Mouse (Mus musculus): Measurements from ENCODE around the gene Hoxd4. TPM values are rescaled to one million over a fixed set of nuclear protein-coding genes. Genes with fewer than 3 reads are reported as not detected.

Gene Hoxd4
- polyA plus RNA-seq, 1 experiment from 2014 or later = not detected

DNA sequence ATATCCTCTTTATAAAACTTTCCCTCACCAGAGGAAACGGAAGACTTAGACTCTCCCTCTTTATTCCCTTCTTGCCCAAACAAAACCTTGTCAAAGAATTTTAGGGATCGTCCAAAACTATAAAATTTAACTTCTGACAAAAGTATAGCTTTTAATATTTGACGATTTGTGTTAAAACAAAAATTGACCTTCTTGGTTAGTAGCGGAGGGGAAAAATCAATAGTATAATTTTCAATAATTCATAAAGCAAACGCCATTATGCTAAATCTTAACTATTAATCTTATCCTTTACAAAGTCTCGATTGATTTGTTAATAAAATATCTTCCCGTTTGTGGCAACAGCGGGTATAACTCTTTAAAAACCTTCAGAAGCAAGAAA is 21.4 kb upstream of the Hoxd4 start:
- Histone ChIP-seq H3K4me1 (no peaks in the 10 kb centered on the region), H3K36me3 (no peaks in the 10 kb centered on the region), H3K27me3 (peaks cover 89% of the 10 kb centered on the region), H3K9me3 (no peaks in the 10 kb centered on the region), H3K9ac (replicated peaks) (no peak overlapping the region), H3K4me3 (no peak overlapping the region), H3K27ac (replicated peaks) (no peak overlapping the region), H3K4me2 (replicated peaks) (no peak overlapping the region)
- ATAC-seq (ENCODE audit: low FRiP score, low read depth) = no peak
- 7% methylated on average over 8 of the region's 8 CpGs for WGBS

DNA sequence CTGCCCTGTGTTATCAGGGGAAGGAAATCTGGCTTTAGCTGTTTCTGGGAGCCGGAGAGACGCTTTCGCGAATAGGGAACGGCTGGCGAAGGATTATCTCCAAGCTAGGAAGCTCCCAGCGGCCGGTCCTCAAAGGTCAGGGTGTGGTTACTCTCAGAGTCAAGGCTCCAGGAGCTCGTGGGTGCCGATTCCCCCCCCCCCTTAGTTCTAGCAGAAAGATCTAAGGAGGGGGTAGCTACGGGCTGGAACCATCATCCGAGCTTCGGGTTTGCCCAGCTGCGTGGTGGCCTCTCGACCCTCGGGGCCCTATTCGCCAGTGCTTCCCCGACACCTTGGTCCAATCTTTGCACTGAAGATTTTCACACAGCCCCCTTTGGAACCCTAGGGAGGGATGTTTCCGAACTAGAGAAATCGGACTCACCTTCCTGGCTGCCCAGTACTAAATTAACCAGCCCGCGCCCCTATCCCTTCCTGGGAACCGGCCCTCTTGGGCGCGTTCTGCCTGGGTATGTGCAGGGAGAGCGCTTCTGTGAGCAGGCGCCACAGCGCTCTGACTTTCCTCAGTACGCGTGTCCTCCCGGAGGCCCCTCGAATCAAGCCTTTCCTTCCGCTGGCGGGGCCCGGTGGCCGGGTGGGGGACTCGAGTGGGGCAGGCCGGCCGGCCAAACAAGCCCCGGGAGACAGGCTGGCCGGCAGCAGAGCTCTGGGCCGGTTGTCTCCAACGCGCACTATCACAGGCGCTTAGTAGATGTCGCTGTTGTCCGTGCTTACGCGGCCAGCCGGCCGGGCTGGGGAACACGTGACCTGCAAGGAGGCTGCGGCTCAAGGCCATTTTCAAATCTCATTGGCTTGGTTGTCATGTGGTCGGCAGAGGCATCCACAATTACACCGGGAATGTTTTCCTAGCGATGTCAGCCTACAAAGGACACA is 20.4 kb upstream of the Hoxd4 start, which contains the start of gene Hoxd10:
Gene Hoxd10, plus strand, starts transcription at position 903 of the 930 bp plus-strand sequence.
- 0 out of 2 replicates have a peak within 1 kb of the TSS, but pooled peaks have one; percentile 6 for H3K4me2 ChIP-seq (replicated peaks)
- no peaks in the 10 kb centered on the region for H3K9me3 ChIP-seq
- ATAC-seq (ENCODE audit: low FRiP score, low read depth) = peak; percentile 69; the same call in 1 of the 2 replicates
- no peak within 1 kb of the TSS for H3K9ac ChIP-seq (replicated peaks)
- 1% methylated on average over 56 of the region's 56 CpGs for WGBS
- H3K27me3 ChIP-seq = peaks cover 93% of the 10 kb centered on the region
- no peak within 1 kb of the TSS for H3K4me3 ChIP-seq
- H3K4me1 ChIP-seq = no peaks in the 10 kb centered on the region
- H3K27ac ChIP-seq (replicated peaks) = no peak within 1 kb of the TSS
- no peaks in the 10 kb centered on the region for H3K36me3 ChIP-seq

DNA sequence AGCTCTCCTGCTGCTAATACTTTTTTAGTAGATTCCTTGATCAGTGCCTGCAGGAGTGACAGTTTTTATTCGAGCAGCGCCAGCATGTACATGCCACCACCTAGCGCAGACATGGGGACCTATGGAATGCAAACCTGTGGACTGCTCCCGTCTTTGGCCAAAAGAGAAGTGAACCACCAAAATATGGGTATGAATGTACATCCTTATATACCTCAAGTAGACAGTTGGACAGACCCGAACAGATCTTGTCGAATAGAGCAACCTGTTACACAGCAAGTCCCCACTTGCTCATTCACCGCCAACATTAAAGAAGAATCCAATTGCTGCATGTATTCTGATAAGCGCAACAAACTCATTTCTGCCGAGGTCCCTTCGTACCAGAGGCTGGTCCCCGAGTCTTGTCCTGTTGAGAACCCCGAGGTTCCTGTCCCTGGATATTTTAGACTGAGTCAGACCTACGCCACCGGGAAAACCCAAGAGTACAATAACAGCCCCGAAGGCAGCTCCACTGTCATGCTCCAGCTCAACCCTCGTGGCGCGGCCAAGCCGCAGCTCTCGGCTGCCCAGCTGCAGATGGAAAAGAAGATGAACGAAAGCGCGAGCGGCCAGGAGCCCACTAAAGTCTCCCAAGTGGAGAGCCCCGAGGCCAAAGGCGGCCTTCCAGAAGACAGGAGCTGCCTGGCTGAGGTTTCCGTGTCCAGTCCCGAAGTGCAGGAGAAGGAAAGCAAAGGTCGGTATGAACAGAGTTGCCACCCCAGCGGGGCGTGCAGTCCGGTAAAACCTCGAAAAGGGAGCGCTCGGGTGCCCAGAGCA is 19.5 kb upstream of the Hoxd4 start:
- H3K4me2 ChIP-seq (replicated peaks) = no peak overlapping the region
- H3K27ac ChIP-seq (replicated peaks) = no peak overlapping the region
- H3K36me3 ChIP-seq = no peaks in the 10 kb centered on the region
- 5% methylated on average over 35 of the region's 35 CpGs for WGBS
- H3K4me1 ChIP-seq = no peaks in the 10 kb centered on the region
- ATAC-seq (ENCODE audit: low FRiP score, low read depth) = no peak
- no peaks in the 10 kb centered on the region for H3K9me3 ChIP-seq
- H3K9ac ChIP-seq (replicated peaks) = no peak overlapping the region
- H3K27me3 ChIP-seq = peaks cover 93% of the 10 kb centered on the region
- no peak overlapping the region for H3K4me3 ChIP-seq

DNA sequence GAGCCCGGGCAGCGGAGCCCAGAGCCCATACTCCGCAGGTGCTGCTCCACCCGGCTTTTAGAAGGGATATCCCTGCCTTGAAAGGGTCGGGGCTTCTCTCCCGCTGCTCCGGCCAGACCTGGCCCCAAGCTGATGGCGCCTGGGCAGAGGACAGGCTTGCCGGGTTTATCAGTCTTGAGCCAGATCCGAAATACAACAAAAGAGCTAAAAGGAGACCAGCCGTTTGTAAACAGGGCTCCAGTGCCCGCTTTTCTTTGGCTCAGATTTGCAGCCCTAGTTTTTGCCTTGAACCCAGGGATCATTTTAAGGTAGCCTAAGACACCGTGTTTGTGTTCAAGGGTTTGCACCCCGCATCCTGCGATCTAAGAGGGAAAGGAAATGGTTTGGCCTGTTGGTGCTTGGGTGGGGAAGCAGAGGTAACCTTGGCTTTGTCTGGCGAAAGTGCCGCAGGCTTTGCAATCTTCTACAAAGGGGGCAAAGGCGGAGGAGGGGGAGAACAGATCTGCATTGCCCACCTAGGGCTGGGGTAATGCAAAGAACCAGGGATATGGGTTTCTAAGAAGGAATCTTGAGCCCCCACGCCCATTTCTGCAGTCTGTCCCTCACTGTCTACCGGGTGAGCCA is 18.8 kb upstream of the Hoxd4 start:
- Histone ChIP-seq H3K9me3 (no peaks in the 10 kb centered on the region), H3K36me3 (no peaks in the 10 kb centered on the region), H3K4me1 (peaks cover 6% of the 10 kb centered on the region), H3K27me3 (peaks cover 93% of the 10 kb centered on the region), H3K4me3 (no peak overlapping the region), H3K4me2 (replicated peaks) (no peak overlapping the region), H3K9ac (replicated peaks) (no peak overlapping the region), H3K27ac (replicated peaks) (no peak overlapping the region)
- no peak for ATAC-seq (ENCODE audit: low FRiP score, low read depth)
- WGBS = under 1% methylated on average over 20 of the region's 20 CpGs

DNA sequence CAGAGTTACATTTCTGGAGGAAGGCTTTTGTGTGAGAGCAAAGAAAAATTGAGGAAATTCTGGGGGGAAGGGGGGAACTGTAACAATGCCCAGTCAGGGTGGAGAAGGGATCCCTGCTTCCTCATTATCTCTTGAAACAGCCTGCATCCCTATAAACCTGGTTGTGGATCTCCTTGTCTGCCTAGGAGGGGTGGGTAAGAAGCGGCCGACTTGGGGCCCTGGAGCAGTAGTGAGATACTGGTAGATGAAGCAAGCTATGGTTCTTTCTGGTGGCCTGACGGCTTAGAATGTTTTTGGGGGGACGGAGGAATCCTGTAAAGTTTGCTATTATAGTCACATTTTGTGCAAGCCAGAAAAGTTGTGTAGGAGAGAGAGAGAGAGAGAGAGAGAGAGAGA is 18.3 kb upstream of the Hoxd4 start:
- Histone ChIP-seq H3K4me1 (peaks cover 12% of the 10 kb centered on the region), H3K4me2 (replicated peaks) (no peak overlapping the region), H3K27ac (replicated peaks) (no peak overlapping the region), H3K27me3 (peaks cover 95% of the 10 kb centered on the region), H3K9ac (replicated peaks) (no peak overlapping the region), H3K36me3 (no peaks in the 10 kb centered on the region), H3K9me3 (no peaks in the 10 kb centered on the region), H3K4me3 (no peak overlapping the region)
- ATAC-seq (ENCODE audit: low FRiP score, low read depth) = no peak
- 9% methylated on average over 4 of the region's 4 CpGs for WGBS

DNA sequence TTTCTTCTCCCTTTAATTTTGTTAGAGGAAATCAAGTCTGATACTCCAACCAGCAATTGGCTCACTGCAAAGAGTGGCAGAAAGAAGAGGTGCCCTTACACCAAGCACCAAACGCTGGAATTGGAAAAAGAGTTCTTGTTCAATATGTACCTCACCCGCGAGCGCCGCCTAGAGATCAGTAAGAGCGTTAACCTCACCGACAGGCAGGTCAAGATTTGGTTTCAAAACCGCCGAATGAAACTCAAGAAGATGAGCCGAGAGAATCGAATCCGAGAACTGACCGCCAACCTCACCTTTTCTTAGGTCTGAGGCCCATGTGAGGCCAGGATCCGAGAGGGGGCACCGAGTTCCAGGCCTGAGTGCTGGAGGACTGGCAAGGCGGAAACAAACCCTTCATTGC is 17.7 kb upstream of the Hoxd4 start:
- H3K27ac ChIP-seq (replicated peaks) = no peak overlapping the region
- H3K4me2 ChIP-seq (replicated peaks) = no peak overlapping the region
- H3K9ac ChIP-seq (replicated peaks) = no peak overlapping the region
- H3K36me3 ChIP-seq = no peaks in the 10 kb centered on the region
- 1% methylated on average over 16 of the region's 16 CpGs for WGBS
- no peak for ATAC-seq (ENCODE audit: low FRiP score, low read depth)
- H3K9me3 ChIP-seq = no peaks in the 10 kb centered on the region
- peaks cover 14% of the 10 kb centered on the region for H3K4me1 ChIP-seq
- H3K4me3 ChIP-seq = no peak overlapping the region
- peaks cover 95% of the 10 kb centered on the region for H3K27me3 ChIP-seq

DNA sequence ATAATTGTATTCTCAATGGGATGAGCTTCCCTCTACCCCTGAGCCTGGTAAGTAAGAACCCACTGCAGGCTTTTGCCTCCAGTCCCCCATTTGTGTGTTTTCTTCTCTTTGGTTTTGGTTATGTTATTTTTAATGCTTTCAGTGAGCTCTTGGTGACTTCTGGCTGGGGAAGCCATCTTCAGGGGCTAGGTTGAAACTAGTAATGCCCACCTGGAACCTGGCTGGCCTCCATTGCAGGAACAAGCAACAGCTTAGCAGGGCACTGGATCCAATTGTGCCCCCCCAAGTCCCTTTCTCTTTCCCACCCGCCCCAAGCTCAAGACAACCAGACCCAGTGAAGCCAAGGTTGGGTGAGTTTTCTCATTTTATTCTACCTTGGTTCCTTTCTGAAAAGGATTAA is 16.3 kb upstream of the Hoxd4 start:
- no peak overlapping the region for H3K4me2 ChIP-seq (replicated peaks)

DNA sequence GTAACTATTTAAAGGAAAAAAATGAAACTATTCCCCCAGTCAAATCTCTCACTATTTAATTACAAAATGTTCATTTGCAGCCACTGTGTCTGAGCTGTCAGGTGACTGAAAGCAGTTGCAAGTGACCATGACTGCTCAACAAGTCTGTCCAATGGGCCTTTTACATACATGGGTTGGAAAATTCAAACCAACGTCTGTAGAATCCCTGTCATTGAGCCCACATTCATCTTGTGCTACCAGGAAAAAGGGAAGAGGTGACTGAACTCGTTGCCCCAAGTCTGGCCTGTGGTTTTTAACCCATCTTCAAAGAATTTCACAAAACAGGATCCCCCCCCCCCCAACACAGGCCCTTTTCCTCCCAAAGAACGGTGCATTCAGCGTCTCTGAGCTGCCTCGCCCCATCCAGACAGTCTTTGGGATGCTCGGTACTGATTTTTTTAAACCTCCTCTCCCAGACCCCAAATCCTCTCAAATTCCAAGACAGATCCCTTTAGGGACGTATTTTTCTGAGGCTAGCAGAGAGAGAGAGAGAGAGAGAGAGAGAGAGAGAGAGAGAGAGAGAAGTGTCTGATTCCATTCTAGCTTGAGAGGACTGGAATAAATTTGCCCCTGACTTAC is 15.8 kb upstream of the Hoxd4 start:
- Histone ChIP-seq H3K27me3 (peaks cover 100% of the 10 kb centered on the region), H3K9me3 (no peaks in the 10 kb centered on the region), H3K4me2 (replicated peaks) (no peak overlapping the region), H3K36me3 (no peaks in the 10 kb centered on the region), H3K9ac (replicated peaks) (no peak overlapping the region), H3K27ac (replicated peaks) (no peak overlapping the region), H3K4me3 (no peak overlapping the region), H3K4me1 (peaks cover 14% of the 10 kb centered on the region)
- 5% methylated on average over 7 of the region's 7 CpGs for WGBS
- no peak for ATAC-seq (ENCODE audit: low FRiP score, low read depth)

More for the DNA sequence above, 16.3 kb upstream of the Hoxd4 start:
- H3K36me3 ChIP-seq = no peaks in the 10 kb centered on the region
- ATAC-seq (ENCODE audit: low FRiP score, low read depth) = no peak
- no peak overlapping the region for H3K4me3 ChIP-seq
- no peak overlapping the region for H3K9ac ChIP-seq (replicated peaks)
- no peak overlapping the region for H3K27ac ChIP-seq (replicated peaks)
- 14% methylated on average over 1 of the region's 1 CpGs for WGBS
- H3K4me1 ChIP-seq = peaks cover 14% of the 10 kb centered on the region
- H3K9me3 ChIP-seq = no peaks in the 10 kb centered on the region
- peaks cover 97% of the 10 kb centered on the region for H3K27me3 ChIP-seq

DNA sequence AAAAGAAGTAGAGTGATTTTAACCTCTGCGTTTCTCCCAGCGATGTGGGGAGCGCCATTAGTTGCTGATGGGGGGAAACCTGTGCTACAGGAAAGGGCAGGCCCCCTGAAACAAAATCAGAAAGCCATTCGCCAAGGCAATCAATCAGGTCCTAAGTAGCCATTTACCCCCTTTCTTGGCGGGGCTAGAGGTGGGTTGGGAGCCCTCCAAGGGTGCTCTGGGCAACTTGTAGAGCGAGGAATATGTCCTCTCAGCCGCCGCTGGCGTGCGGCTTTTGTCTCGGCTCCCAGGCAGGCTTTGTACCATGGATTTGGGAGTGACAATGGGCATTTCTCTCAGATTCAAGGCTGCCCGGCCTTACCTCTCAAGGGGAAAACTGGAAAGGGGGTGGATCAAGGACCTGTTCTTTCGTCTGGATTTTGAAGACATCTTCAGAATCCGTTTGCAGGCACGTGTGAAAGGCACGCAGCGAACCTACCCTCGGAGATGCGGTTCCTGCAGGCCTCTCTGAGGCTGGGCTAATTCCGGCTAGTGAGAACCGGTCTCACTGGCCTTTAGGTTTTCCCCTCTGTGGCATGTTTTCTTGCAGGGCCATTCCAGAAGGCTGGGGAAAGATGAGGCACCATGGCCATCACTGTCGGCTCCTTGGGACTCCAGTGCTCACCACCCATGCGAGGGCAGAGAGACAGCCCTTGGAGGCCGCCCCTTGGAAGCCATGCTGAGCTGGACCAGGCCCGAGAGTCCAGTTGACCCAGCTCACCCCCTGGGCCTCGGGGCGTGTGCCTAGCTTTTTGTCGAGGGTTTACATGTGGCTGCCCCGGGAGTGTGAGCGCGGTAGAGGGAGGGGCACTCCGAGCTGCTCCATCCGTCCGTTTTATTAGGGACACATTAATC is 15.0 kb upstream of the Hoxd4 start:
- H3K4me2 ChIP-seq (replicated peaks) = no peak overlapping the region
- no peak overlapping the region for H3K9ac ChIP-seq (replicated peaks)
- H3K4me1 ChIP-seq = peaks cover 14% of the 10 kb centered on the region
- under 1% methylated on average over 34 of the region's 34 CpGs for WGBS
- no peaks in the 10 kb centered on the region for H3K36me3 ChIP-seq
- H3K27me3 ChIP-seq = peaks cover 99% of the 10 kb centered on the region
- no peaks in the 10 kb centered on the region for H3K9me3 ChIP-seq
- ATAC-seq (ENCODE audit: low FRiP score, low read depth) = no peak
- no peak overlapping the region for H3K4me3 ChIP-seq
- H3K27ac ChIP-seq (replicated peaks) = no peak overlapping the region

- Histone ChIP-seq H3K9me3 (no peaks in the 10 kb centered on the region), H3K4me1 (peaks cover 14% of the 10 kb centered on the region), H3K9ac (replicated peaks) (no peak within 1 kb of the TSS), H3K27me3 (peaks cover 95% of the 10 kb centered on the region), H3K4me3 (peak within 1 kb of the TSS; percentile 35), H3K4me2 (replicated peaks) (peak within 1 kb of the TSS; percentile 53), H3K36me3 (no peaks in the 10 kb centered on the region), H3K27ac (replicated peaks) (no peak within 1 kb of the TSS)
- ATAC-seq (ENCODE audit: low FRiP score, low read depth) = peak; percentile 78
- WGBS = under 1% methylated on average over 43 of the region's 43 CpGs
Observed at GRCm38 (mm10) chr2:74697567-74698121, 14.1 kb upstream of the Hoxd4 start, which contains the start of gene Hoxd9. TSS of gene Hoxd9 (plus strand) at chr2:74697727.

All from midbrain, embryonic 12.5 days (tissue).